Mouse (Mus musculus) macrophage (primary cell): ENCODE data around the gene Arpc4. TPM values are rescaled to one million over a fixed set of nuclear protein-coding genes. Genes with fewer than 3 reads are reported as not detected.
A peak's percentile ranks its signal among the peaks of the same experiment; 100 is the strongest.
"Not testable (repeated sequence)": the region's sequence is repeated elsewhere in the genome, so short reads cannot be mapped to it uniquely, and the experiment has no call there.

Experiments
- H3K27ac ChIP-seq: fragments of 350-480 bp; formaldehyde crosslinking; 2 replicates; pipeline ENCODE4 v1.9.0; 2021
- H3K36me3 ChIP-seq: fragments of 350-480 bp; formaldehyde crosslinking; 2 replicates; pipeline ENCODE4 v1.9.0; 2021; ENCODE audit errors: inconsistent target
- H3K4me3 ChIP-seq: fragments of 350-480 bp; formaldehyde crosslinking; 2 replicates; pipeline ENCODE4 v1.9.0; 2021; ENCODE audit errors: inconsistent target
- H3K79me2 ChIP-seq: fragments of 350-480 bp; formaldehyde crosslinking; 2 replicates; pipeline ENCODE4 v1.9.0; 2021; ENCODE audit errors: inconsistent target
- WGBS: methylation state at CpG from one replicate; pipeline ENCODE4 v1.1.7; 2026; ENCODE audit warnings: inconsistent platforms; ENCODE audit not compliant: missing documents; 5-methylcytosine and 5-hydroxymethylcytosine counted together
- polyA plus RNA-seq: library from polyadenylated mRNA; stranded (reverse); fragments of 250-400 nt; gene quantifications from 3 replicates; pipeline ENCODE4 v1.2.4, GENCODE M21; 2018; ENCODE audit warnings: inconsistent platforms
- total RNA-seq, 78 experiments: library from RNA; depleted of rRNA; stranded (reverse); fragments of 250-400 nt; gene quantifications; 1 replicate in 9 of 78; 2 replicates in 24 of 78; 3 replicates in 43 of 78; 4 replicates in 2 of 78; pipeline ENCODE4 v1.2.4; 2018; ENCODE audit warnings: inconsistent platforms in 56 of 78

The Arpc4 gene
- total RNA-seq (2018; cell fraction: chromatin; rRNA removed): 100 to 1,000 TPM in 7 of 26 experiments, 10 to 100 TPM in 19; 24.8 to 127 (median 81.4) TPM
- total RNA-seq (2018; cell fraction: cytosol; rRNA removed): 100 to 1,000 TPM; 310 to 469 (median 363) TPM
- 100 to 1,000 TPM in 24 of 26 experiments, 10 to 100 TPM in 2; 66.0 to 230 (median 143) TPM for total RNA-seq (2018; cell fraction: nucleus; rRNA removed)
- 315 to 508 TPM (median 391 TPM) in 3 replicates for polyA plus RNA-seq

- 1% methylated on average over 61 of the region's 61 CpGs for WGBS
These were observed at the start of gene Arpc4, which contains the start of gene Tada3 for GRCm38 (mm10) chr6:113377496-113378385. Gene Arpc4 (plus strand): TSS chr6:113378115. Gene Tada3 (minus strand): TSS chr6:113377883.

DNA sequence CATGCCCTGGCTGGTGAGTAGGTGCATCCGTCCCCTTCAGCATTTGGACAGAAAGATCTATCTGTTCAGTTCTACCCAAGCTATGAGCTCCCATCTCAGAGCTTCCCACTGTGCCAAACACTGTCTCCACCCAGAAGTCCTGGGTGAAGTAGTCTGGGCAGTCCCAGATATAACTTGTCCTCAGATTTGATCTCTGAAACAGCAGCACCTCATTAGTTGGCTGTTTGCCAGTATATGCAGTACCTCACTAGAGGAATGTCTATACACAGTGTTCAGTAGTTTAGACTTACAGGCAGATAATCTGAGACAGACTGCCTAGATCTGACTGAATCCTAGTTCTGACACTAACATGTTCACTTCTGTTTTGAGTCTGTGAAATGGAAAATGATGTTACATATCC is 48.5 kb upstream of the Arpc4 start:
- Histone ChIP-seq H3K27ac (no peak overlapping the region), H3K4me3 (no peak overlapping the region), H3K79me2 (peaks cover 16% of the 10 kb centered on the region; the same call in 1 of the 2 replicates), H3K36me3 (peaks cover 9% of the 10 kb centered on the region)
- WGBS: 91% methylated on average over 1 of the region's 1 CpGs

More at GRCm38 (mm10) chr6:113377496-113378385, at the start of gene Arpc4, which contains the start of gene Tada3:
- Histone ChIP-seq H3K27ac (peak within 1 kb of the TSS; percentile 100), H3K36me3 (peaks cover 57% of the 10 kb centered on the region), H3K79me2 (peaks cover 48% of the 10 kb centered on the region), H3K4me3 (peak within 1 kb of the TSS; percentile 98)

GRCm38 (mm10) chr6:113330547-113330946 is 47.4 kb upstream of the Arpc4 start:
- Histone ChIP-seq H3K27ac (peak overlapping the region; percentile 21), H3K36me3 (peaks cover 14% of the 10 kb centered on the region), H3K79me2 (peaks cover 16% of the 10 kb centered on the region; the same call in 1 of the 2 replicates), H3K4me3 (no peak overlapping the region)
- WGBS: 0% methylated on average over 2 of the region's 2 CpGs

GRCm38 (mm10) chr6:113331721-113332120 is 46.2 kb upstream of the Arpc4 start:
- Histone ChIP-seq H3K27ac (no peak overlapping the region), H3K36me3 (peaks cover 23% of the 10 kb centered on the region), H3K79me2 (peaks cover 16% of the 10 kb centered on the region; the same call in 1 of the 2 replicates), H3K4me3 (no peak overlapping the region)
- WGBS: 93% methylated on average over 11 of the region's 11 CpGs

GRCm38 (mm10) chr6:113332734-113333133 is 45.2 kb upstream of the Arpc4 start:
- not testable (repeated sequence) for H3K4me3 ChIP-seq
- H3K36me3 ChIP-seq: peaks cover 31% of the 10 kb centered on the region

GRCm38 (mm10) chr6:113333137-113333950 is 44.6 kb upstream of the Arpc4 start:
- Histone ChIP-seq H3K27ac (no peak overlapping the region), H3K79me2 (peaks cover 13% of the 10 kb centered on the region; the same call in 1 of the 2 replicates), H3K4me3 (no peak overlapping the region), H3K36me3 (peaks cover 37% of the 10 kb centered on the region)
- WGBS: 83% methylated on average over 14 of the region's 14 CpGs

More at GRCm38 (mm10) chr6:113332734-113333133, 45.2 kb upstream of the Arpc4 start:
- H3K79me2 ChIP-seq: peaks cover 16% of the 10 kb centered on the region; the same call in 1 of the 2 replicates
- H3K27ac ChIP-seq: not testable (repeated sequence)
- WGBS: 87% methylated on average over 6 of the region's 6 CpGs

DNA sequence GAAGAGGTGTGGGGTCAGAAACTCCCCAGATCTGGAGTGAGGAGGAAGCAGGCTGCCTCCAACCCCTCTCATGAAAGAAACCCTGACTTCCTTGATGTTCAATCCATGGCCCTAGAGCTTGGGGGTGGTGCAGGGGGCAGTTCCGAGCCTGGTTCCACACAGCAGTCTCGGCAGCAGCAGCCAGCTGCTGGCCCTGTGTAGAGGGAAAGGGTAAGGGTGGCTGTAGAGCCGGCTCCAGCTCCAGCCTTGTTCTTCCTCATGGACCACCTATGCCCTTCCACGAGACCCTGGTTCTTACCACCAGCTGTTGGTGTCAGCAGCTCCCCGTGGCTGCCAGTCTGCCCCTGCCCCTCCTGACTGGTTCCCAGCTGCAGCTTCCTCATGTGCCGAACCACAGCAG is 43.7 kb upstream of the Arpc4 start:
- Histone ChIP-seq H3K27ac (no peak overlapping the region), H3K4me3 (no peak overlapping the region), H3K79me2 (peaks cover 11% of the 10 kb centered on the region; the same call in 1 of the 2 replicates), H3K36me3 (peaks cover 46% of the 10 kb centered on the region)
- WGBS: 78% methylated on average over 6 of the region's 6 CpGs

GRCm38 (mm10) chr6:113336852-113337620 is 40.9 kb upstream of the Arpc4 start:
- Histone ChIP-seq H3K4me3 (no peak overlapping the region), H3K79me2 (peaks cover 36% of the 10 kb centered on the region), H3K27ac (no peak overlapping the region), H3K36me3 (peaks cover 59% of the 10 kb centered on the region)
- 59% methylated on average over 8 of the region's 8 CpGs for WGBS

GRCm38 (mm10) chr6:113341574-113341973 is 36.3 kb upstream of the Arpc4 start:
- peak overlapping the region; percentile 95 for H3K4me3 ChIP-seq
- H3K27ac ChIP-seq: peak overlapping the region; percentile 94
- peaks cover 36% of the 10 kb centered on the region for H3K36me3 ChIP-seq
- peaks cover 53% of the 10 kb centered on the region for H3K79me2 ChIP-seq
- WGBS: 2% methylated on average over 6 of the region's 6 CpGs

DNA sequence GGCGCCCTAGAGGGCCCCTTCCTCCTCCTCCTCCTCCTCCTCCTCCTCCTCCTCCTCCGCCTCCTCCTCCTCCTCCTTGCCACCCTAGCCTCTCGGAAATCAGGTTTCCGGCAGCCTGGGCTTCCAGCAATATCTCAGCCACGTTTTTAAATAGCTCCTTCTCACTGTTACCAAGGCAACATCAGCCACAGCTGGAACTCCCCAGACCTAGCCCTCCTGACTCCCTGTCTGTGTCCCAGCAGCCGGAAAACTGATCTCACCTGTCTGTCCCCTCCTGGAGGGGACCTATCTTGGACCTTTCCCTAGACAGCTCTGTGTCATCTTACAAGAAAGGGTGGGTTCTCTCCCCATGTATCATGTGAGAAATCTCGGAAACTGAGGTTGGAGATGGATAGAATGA is 35.6 kb upstream of the Arpc4 start:
- Histone ChIP-seq H3K4me3 (peak overlapping the region; percentile 95), H3K27ac (peak overlapping the region; percentile 94), H3K79me2 (peaks cover 53% of the 10 kb centered on the region), H3K36me3 (peaks cover 33% of the 10 kb centered on the region)
- 35% methylated on average over 4 of the region's 7 CpGs for WGBS

GRCm38 (mm10) chr6:113343177-113344092 is 34.5 kb upstream of the Arpc4 start, which contains the start of gene Camk1:
Gene Camk1 (minus strand): TSS chr6:113343984.
- Histone ChIP-seq H3K27ac (peak within 1 kb of the TSS; percentile 94), H3K36me3 (peaks cover 21% of the 10 kb centered on the region), H3K79me2 (peaks cover 50% of the 10 kb centered on the region), H3K4me3 (peak within 1 kb of the TSS; percentile 95)
- WGBS: 24% methylated on average over 22 of the region's 32 CpGs

DNA sequence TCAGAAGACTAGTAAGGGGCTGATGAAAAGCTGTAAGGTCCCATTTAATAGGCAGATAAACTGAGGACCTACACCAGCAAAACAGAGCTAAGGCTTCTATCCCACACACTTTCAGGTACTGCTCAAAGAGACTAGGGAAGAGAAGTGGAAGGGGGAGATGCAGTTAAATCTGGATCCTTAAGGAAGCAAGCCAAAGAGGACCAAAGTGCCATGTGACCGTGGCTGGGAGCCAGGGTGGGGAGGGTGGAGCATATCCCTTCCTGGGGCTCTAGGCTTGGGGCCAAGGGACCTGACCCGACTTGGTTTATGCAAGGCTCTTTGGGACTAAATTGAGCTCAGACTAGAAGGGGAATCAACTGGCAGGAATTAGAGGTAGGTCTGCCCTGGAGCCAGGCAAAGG is 33.6 kb upstream of the Arpc4 start:
- WGBS: 56% methylated on average over 2 of the region's 2 CpGs

GRCm38 (mm10) chr6:113346897-113347296 is 31.0 kb upstream of the Arpc4 start:
- WGBS: 97% methylated on average over 4 of the region's 4 CpGs
- Histone ChIP-seq H3K27ac (no peak overlapping the region), H3K79me2 (peaks cover 18% of the 10 kb centered on the region), H3K36me3 (no peaks in the 10 kb centered on the region), H3K4me3 (no peak overlapping the region)

More for the DNA sequence above, 33.6 kb upstream of the Arpc4 start:
- Histone ChIP-seq H3K36me3 (peaks cover 12% of the 10 kb centered on the region), H3K79me2 (peaks cover 43% of the 10 kb centered on the region), H3K27ac (peak overlapping the region; percentile 94), H3K4me3 (no peak overlapping the region)
